Comparison of ENCODE assay signal across 17 mouse cellular contexts in genomic region chr9:100603156-100603555, GRCm38 (mm10). TPM values are rescaled to one million over a fixed set of nuclear protein-coding genes. Genes with fewer than 3 reads are reported as not detected.
"Had no signal": no experiment of that assay in that cellular context is flagged by ENCODE, and none has a peak within 500 bp of the region (broad histone marks: within the 10 kb centered on the region; RNA-seq: fewer than 3 reads in every experiment).

No protein-coding gene starts in this region.

- H3K4me2 ChIP-seq: neural tube, embryonic 13.5 days; neural tube, embryonic 15.5 days; stomach, embryonic 15.5 days had no signal

- H3K27ac ChIP-seq: neural tube, embryonic 13.5 days; neural tube, embryonic 15.5 days; stomach, embryonic 15.5 days; stomach, postnatal 0 days had no signal

- H3K4me1 ChIP-seq: stomach, embryonic 15.5 days had no signal

- H3K9ac ChIP-seq: neural tube, embryonic 13.5 days; neural tube, embryonic 15.5 days; stomach, embryonic 15.5 days had no signal

- H3K9me3 ChIP-seq: neural tube, embryonic 13.5 days; neural tube, embryonic 15.5 days; stomach, embryonic 15.5 days had no signal

- H3K36me3 ChIP-seq: neural tube, embryonic 13.5 days; neural tube, embryonic 15.5 days; stomach, embryonic 15.5 days had no signal

- DNase-seq: retina, postnatal 1 day; right cerebral cortex, adult 18-20 months; right cerebral cortex, postnatal 14 days; right cerebral cortex, postnatal 25 days; right cerebral cortex, postnatal 4 days; spleen, adult 18-20 months; thymus, adult 18-20 months; thymus, adult 2 months; thymus, postnatal 14 days; thymus, postnatal 25 days; thymus, postnatal 36 days; thymus, postnatal 4 days had no signal

- H3K4me3 ChIP-seq: neural tube, embryonic 13.5 days; neural tube, embryonic 15.5 days; stomach, embryonic 15.5 days had no signal

- H3K27me3 ChIP-seq: neural tube, embryonic 13.5 days; neural tube, embryonic 15.5 days; stomach, embryonic 15.5 days had no signal

RNA-seq across cellular contexts. Expression of gene Slc35g2, which starts 32.3 kb away (rescaled TPM):
- total RNA-seq: neutrophil, adult 5-6 weeks had no signal
